Mouse (Mus musculus): Measurements from ENCODE around the gene Foxk1. TPM values are rescaled to one million over a fixed set of nuclear protein-coding genes. Genes with fewer than 3 reads are reported as not detected.

Foxk1 gene
- polyA plus RNA-seq, 1 experiment from 2014 or later: 3.1 TPM

GRCm38 (mm10) chr5:142453742-142454141, 52.4 kb downstream of the Foxk1 start:
- no peaks in the 10 kb centered on the region for H3K9me3 ChIP-seq (replicated peaks)
- no peak overlapping the region for H3K9ac ChIP-seq
- no peaks in the 10 kb centered on the region for H3K4me1 ChIP-seq
- no peak overlapping the region for H3K4me3 ChIP-seq
- H3K4me2 ChIP-seq: no peak overlapping the region
- peaks cover 85% of the 10 kb centered on the region for H3K36me3 ChIP-seq (ENCODE audit: poor library complexity, severe bottlenecking)
- no peak overlapping the region for H3K27ac ChIP-seq
- ATAC-seq: no peak
- WGBS: 96% methylated on average over 13 of the region's 13 CpGs
- no peaks in the 10 kb centered on the region for H3K27me3 ChIP-seq

GRCm38 (mm10) chr5:142456318-142456717, 55.0 kb downstream of the Foxk1 start:
- Histone ChIP-seq H3K36me3 (ENCODE audit: poor library complexity, severe bottlenecking) (peaks cover 82% of the 10 kb centered on the region), H3K27ac (no peak overlapping the region), H3K4me2 (no peak overlapping the region), H3K9me3 (replicated peaks) (no peaks in the 10 kb centered on the region), H3K4me3 (no peak overlapping the region), H3K9ac (no peak overlapping the region), H3K27me3 (no peaks in the 10 kb centered on the region), H3K4me1 (no peaks in the 10 kb centered on the region)
- ATAC-seq: no peak
- WGBS: 84% methylated on average over 15 of the region's 15 CpGs

- ATAC-seq: no peak
- Histone ChIP-seq H3K4me3 (no peak overlapping the region), H3K4me1 (no peaks in the 10 kb centered on the region), H3K27ac (peak overlapping the region; percentile 22; the same call in 1 of the 2 replicates), H3K9me3 (replicated peaks) (no peaks in the 10 kb centered on the region), H3K9ac (no peak overlapping the region), H3K36me3 (ENCODE audit: poor library complexity, severe bottlenecking) (peaks cover 79% of the 10 kb centered on the region), H3K4me2 (no peak overlapping the region), H3K27me3 (no peaks in the 10 kb centered on the region)
- WGBS: 88% methylated on average over 10 of the region's 10 CpGs
Measured at GRCm38 (mm10) chr5:142457345-142457744, 56.0 kb downstream of the Foxk1 start.

GRCm38 (mm10) chr5:142458791-142459557, 57.7 kb downstream of the Foxk1 start:
- no peak for ATAC-seq
- Histone ChIP-seq H3K9me3 (replicated peaks) (no peaks in the 10 kb centered on the region), H3K4me2 (no peak overlapping the region), H3K27me3 (no peaks in the 10 kb centered on the region), H3K36me3 (ENCODE audit: poor library complexity, severe bottlenecking) (peaks cover 67% of the 10 kb centered on the region), H3K9ac (0 out of 2 replicates have a peak overlapping the region, but pooled peaks have one; percentile 12), H3K4me1 (peaks cover 5% of the 10 kb centered on the region), H3K4me3 (no peak overlapping the region), H3K27ac (no peak overlapping the region)
- 92% methylated on average over 17 of the region's 17 CpGs for WGBS

DNA sequence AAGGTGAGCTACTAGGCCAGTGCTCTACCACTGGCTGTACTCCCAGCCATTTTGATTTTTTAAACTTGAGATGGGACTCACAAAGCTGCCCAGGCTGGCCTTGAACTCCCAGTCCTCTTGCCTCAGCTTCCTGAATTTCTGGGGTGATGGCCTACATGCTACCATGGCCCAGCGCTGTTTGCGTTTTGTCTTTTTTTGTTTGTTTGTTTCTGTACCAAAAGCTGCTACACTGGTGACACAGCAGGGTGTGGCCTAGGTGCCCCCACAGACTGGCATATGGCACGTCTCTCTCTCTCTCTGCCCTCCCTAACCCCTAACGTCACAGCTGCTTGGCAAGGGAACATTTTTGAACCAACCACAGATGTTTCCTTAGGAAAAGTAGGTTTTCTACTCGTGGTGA, 58.5 kb downstream of the Foxk1 start:
- H3K9ac ChIP-seq: no peak overlapping the region
- H3K4me2 ChIP-seq: no peak overlapping the region
- H3K27ac ChIP-seq: no peak overlapping the region
- H3K36me3 ChIP-seq (ENCODE audit: poor library complexity, severe bottlenecking): peaks cover 58% of the 10 kb centered on the region
- ATAC-seq: no peak
- H3K4me3 ChIP-seq: no peak overlapping the region
- peaks cover 11% of the 10 kb centered on the region for H3K4me1 ChIP-seq
- no peaks in the 10 kb centered on the region for H3K27me3 ChIP-seq
- H3K9me3 ChIP-seq (replicated peaks): no peaks in the 10 kb centered on the region
- 77% methylated on average over 5 of the region's 5 CpGs for WGBS

- Histone ChIP-seq H3K4me3 (no peak overlapping the region), H3K9ac (no peak overlapping the region), H3K4me2 (no peak overlapping the region), H3K4me1 (peaks cover 14% of the 10 kb centered on the region), H3K27ac (no peak overlapping the region), H3K9me3 (replicated peaks) (no peaks in the 10 kb centered on the region), H3K36me3 (ENCODE audit: poor library complexity, severe bottlenecking) (peaks cover 45% of the 10 kb centered on the region), H3K27me3 (no peaks in the 10 kb centered on the region)
- no peak for ATAC-seq
- 97% methylated on average over 7 of the region's 7 CpGs for WGBS
Measured at GRCm38 (mm10) chr5:142461942-142462640, 60.8 kb downstream of the Foxk1 start.

DNA sequence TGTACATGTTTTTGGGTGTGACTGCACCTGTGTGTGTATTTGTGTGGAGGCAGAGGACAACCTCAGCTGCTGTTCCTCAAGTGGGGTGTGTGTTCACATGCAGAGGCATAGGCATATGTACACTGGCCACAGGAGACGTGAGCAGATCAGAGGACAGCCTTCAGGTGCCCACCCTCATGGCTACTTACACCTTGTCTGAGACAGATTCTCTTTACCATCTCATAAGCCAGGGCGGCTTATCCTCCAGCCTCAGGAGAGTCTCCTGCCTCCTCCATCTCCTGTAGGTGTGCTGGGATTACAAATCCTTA, 61.3 kb downstream of the Foxk1 start:
- Histone ChIP-seq H3K27me3 (no peaks in the 10 kb centered on the region), H3K4me3 (no peak overlapping the region), H3K36me3 (ENCODE audit: poor library complexity, severe bottlenecking) (peaks cover 45% of the 10 kb centered on the region), H3K9ac (no peak overlapping the region), H3K9me3 (replicated peaks) (no peaks in the 10 kb centered on the region), H3K27ac (no peak overlapping the region), H3K4me2 (no peak overlapping the region), H3K4me1 (peaks cover 14% of the 10 kb centered on the region)
- 93% methylated on average over 2 of the region's 2 CpGs for WGBS
- ATAC-seq: no peak

GRCm38 (mm10) chr5:142463011-142463410, 61.7 kb downstream of the Foxk1 start:
- Histone ChIP-seq H3K4me2 (peak overlapping the region; percentile 93), H3K4me3 (peak overlapping the region; percentile 72), H3K9ac (peak overlapping the region; percentile 62; the same call in 1 of the 2 replicates), H3K27me3 (no peaks in the 10 kb centered on the region), H3K27ac (peak overlapping the region; percentile 76), H3K36me3 (ENCODE audit: poor library complexity, severe bottlenecking) (peaks cover 45% of the 10 kb centered on the region), H3K4me1 (peaks cover 14% of the 10 kb centered on the region), H3K9me3 (replicated peaks) (no peaks in the 10 kb centered on the region)
- 86% methylated on average over 6 of the region's 6 CpGs for WGBS
- ATAC-seq: peak; percentile 26; the same call in 1 of the 2 replicates

- Histone ChIP-seq H3K27me3 (no peaks in the 10 kb centered on the region), H3K4me3 (peak within 1 kb of the TSS; percentile 72), H3K4me2 (peak within 1 kb of the TSS; percentile 93), H3K27ac (peak within 1 kb of the TSS; percentile 76), H3K9me3 (replicated peaks) (no peaks in the 10 kb centered on the region), H3K4me1 (peaks cover 14% of the 10 kb centered on the region), H3K36me3 (ENCODE audit: poor library complexity, severe bottlenecking) (peaks cover 45% of the 10 kb centered on the region), H3K9ac (peak within 1 kb of the TSS; percentile 79)
- WGBS: 2% methylated on average over 60 of the region's 60 CpGs
- ATAC-seq: peak; percentile 91
Measured at GRCm38 (mm10) chr5:142463461-142464454, 62.5 kb downstream of the Foxk1 start, which contains the start of gene Ap5z1. Ap5z1 (plus strand) TSS chr5:142463944.

DNA sequence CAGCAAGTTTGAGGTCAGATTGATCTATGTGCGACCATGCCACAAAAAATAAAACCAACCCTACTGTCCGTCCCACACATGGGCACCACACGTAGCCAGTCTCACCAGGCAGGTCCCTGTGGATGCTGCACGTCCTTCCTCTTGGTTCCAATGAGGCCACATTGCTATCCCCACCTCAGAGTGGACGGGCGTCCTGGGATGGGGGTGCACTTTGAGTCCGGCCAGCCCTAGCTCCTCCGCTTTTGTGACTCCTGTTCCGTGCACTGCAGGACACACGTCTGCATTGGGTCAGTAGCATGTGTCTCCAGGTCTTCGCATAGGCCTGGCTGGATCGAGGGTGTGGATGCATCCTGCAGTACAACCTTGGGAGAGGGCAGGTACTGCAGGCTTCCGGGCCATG, 67.1 kb downstream of the Foxk1 start:
- no peak overlapping the region for H3K9ac ChIP-seq
- ATAC-seq: no peak
- peaks cover 60% of the 10 kb centered on the region for H3K36me3 ChIP-seq (ENCODE audit: poor library complexity, severe bottlenecking)
- H3K9me3 ChIP-seq (replicated peaks): no peaks in the 10 kb centered on the region
- 93% methylated on average over 13 of the region's 13 CpGs for WGBS
- H3K27ac ChIP-seq: no peak overlapping the region
- H3K4me2 ChIP-seq: no peak overlapping the region
- H3K4me1 ChIP-seq: peaks cover 10% of the 10 kb centered on the region
- no peak overlapping the region for H3K4me3 ChIP-seq
- no peaks in the 10 kb centered on the region for H3K27me3 ChIP-seq

- Histone ChIP-seq H3K36me3 (ENCODE audit: poor library complexity, severe bottlenecking) (peaks cover 69% of the 10 kb centered on the region), H3K27me3 (no peaks in the 10 kb centered on the region), H3K4me2 (no peak overlapping the region), H3K9me3 (replicated peaks) (no peaks in the 10 kb centered on the region), H3K27ac (no peak overlapping the region), H3K9ac (no peak overlapping the region), H3K4me1 (peaks cover 3% of the 10 kb centered on the region), H3K4me3 (no peak overlapping the region)
- ATAC-seq: no peak
- 97% methylated on average over 11 of the region's 11 CpGs for WGBS
Measured at GRCm38 (mm10) chr5:142469796-142470195, 68.5 kb downstream of the Foxk1 start.
